Mouse (Mus musculus) myocyte (in vitro differentiated cells): Measurements from ENCODE around the gene Adrm1. TPM values are rescaled to one million over a fixed set of nuclear protein-coding genes. Genes with fewer than 3 reads are reported as not detected.

ENCODE experiments used
- H3K27me3 ChIP-seq: one replicate; pipeline ENCODE4 v1.6.1; 2011; ENCODE audit not compliant: control insufficient read depth, insufficient read depth, insufficient read length
- H3K36me3 ChIP-seq: one replicate; pipeline ENCODE4 v1.6.1; 2011; ENCODE audit not compliant: control insufficient read depth, insufficient read depth
- H3K4me2 ChIP-seq: one replicate; pipeline ENCODE4 v1.6.1; 2011; ENCODE audit warnings: low read depth, control low read depth
- H3K4me3 ChIP-seq: one replicate; pipeline ENCODE4 v1.5.1; 2011; ENCODE audit warnings: mild to moderate bottlenecking, control low read depth, moderate library complexity
- H3K79me2 ChIP-seq: one replicate; pipeline ENCODE4 v1.6.1; 2011; ENCODE audit not compliant: control insufficient read depth, insufficient read depth
- H3ac ChIP-seq: one replicate; pipeline ENCODE4 v1.6.1; 2011; ENCODE audit not compliant: control insufficient read depth, insufficient read length
- CEBPB ChIP-seq: IDR thresholded peaks from 2 replicates; pipeline ENCODE4 v1.6.1; 2011; ENCODE audit warnings: mild to moderate bottlenecking, moderate library complexity; ENCODE audit not compliant: poor library complexity, insufficient read depth, severe bottlenecking
- E2F4 ChIP-seq: IDR thresholded peaks from one replicate; pipeline ENCODE4 v1.6.1; 2011; ENCODE audit warnings: mild to moderate bottlenecking, control low read depth, moderate library complexity; ENCODE audit not compliant: insufficient read depth
- MAX ChIP-seq: IDR thresholded peaks from one replicate; pipeline ENCODE4 v1.6.1; 2011; ENCODE audit warnings: low read depth, mild to moderate bottlenecking, control low read depth
- MYOD1 ChIP-seq, 3 experiments: IDR thresholded peaks; one replicate each; pipeline ENCODE4 v1.6.1; 2011; ENCODE audit warnings: control low read depth in 2 of 3, low read depth in 2 of 3, mild to moderate bottlenecking in 2 of 3, moderate library complexity in 1 of 3; ENCODE audit not compliant: insufficient read length in 2 of 3, control insufficient read depth in 1 of 3
- MYOG ChIP-seq, 3 experiments: IDR thresholded peaks; one replicate each; pipeline ENCODE4 v1.6.1; 2011; ENCODE audit warnings: control low read depth in 2 of 3, low read depth in 2 of 3, mild to moderate bottlenecking in 2 of 3; ENCODE audit not compliant: insufficient read length in 2 of 3, control insufficient read depth in 1 of 3, insufficient read depth in 1 of 3
- POLR2A ChIP-seq: IDR thresholded peaks from one replicate; pipeline ENCODE4 v1.6.1; 2011; ENCODE audit warnings: low read depth, mild to moderate bottlenecking, control low read depth, moderate library complexity; ENCODE audit not compliant: insufficient read length
- POLR2AphosphoS2 ChIP-seq: IDR thresholded peaks from one replicate; pipeline ENCODE4 v1.6.1; 2011; ENCODE audit warnings: low read depth, control low read depth; ENCODE audit not compliant: insufficient read length
- REST ChIP-seq: IDR thresholded peaks from one replicate; pipeline ENCODE4 v1.6.1; 2011; ENCODE audit warnings: mild to moderate bottlenecking, control low read depth, moderate library complexity; ENCODE audit not compliant: insufficient read depth, insufficient read length
- SRF ChIP-seq: IDR thresholded peaks from one replicate; pipeline ENCODE4 v1.6.1; 2011; ENCODE audit warnings: low read depth; ENCODE audit not compliant: control insufficient read depth, insufficient read length
- TCF12 ChIP-seq: IDR thresholded peaks from one replicate; pipeline ENCODE4 v1.6.1; 2011; ENCODE audit warnings: mild to moderate bottlenecking, control low read depth; ENCODE audit not compliant: poor library complexity, insufficient read depth, severe bottlenecking
- TCF3 ChIP-seq: IDR thresholded peaks from one replicate; pipeline ENCODE4 v1.6.1; 2011; ENCODE audit warnings: low read depth, control low read depth; ENCODE audit not compliant: insufficient read length
- USF1 ChIP-seq: IDR thresholded peaks from one replicate; pipeline ENCODE4 v1.6.1; 2011; ENCODE audit warnings: low read depth, mild to moderate bottlenecking, control low read depth, moderate library complexity
- polyA plus RNA-seq: library from polyadenylated mRNA; unstranded; fragments of >200 nt; fragmentation: generic; extraction: Trizol; gene quantifications from one replicate; pipeline ENCODE4 v1.2.1, GENCODE M21; 2012; ENCODE audit warnings: missing spikeins

Gene Adrm1
- polyA plus RNA-seq: 188 TPM

DNA sequence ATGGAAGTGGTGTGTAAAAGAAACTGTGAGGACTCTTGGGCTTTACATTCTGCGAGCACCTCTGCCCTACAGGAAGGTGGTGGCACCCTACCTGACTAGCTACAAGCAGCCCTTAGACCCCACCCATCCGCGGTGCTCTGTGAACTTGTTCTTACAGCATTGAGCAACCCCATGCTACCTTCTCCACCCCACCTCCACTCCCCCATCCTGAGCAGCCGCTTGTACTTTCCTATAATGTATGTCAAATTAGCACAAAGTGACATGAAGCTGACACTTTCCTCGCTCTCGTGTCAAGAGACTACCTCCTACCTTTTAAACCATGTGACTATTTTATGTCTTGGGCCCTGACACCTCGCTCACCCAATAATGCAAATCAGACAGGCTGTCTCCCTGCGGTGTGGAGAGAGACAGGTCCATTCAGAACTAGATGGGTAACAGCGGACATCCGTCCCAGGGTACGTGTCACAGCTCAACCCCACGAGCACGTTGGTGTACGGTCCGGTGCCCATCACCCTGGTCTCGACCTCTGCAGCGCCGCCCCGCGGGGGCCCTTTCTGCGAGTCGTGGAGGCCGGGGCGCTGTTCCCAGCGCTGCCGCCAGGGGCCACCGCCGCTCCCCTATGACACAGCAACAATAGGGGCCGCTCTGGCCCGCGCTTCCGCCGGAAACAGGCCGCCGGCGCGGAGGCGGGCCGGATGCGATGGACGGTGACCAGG, at the start of gene Adrm1:
Gene Adrm1, plus strand, starts transcription at position 680 of the 716 bp plus-strand sequence.
- no peaks in the 10 kb centered on the region for H3K36me3 ChIP-seq
- peak within 1 kb of the TSS; percentile 99 for H3K4me2 ChIP-seq
- peak within 1 kb of the TSS; percentile 66 for H3ac ChIP-seq
- peaks cover 27% of the 10 kb centered on the region for H3K79me2 ChIP-seq
- H3K4me3 ChIP-seq: peak within 1 kb of the TSS; percentile 52
- TF ChIP-seq POLR2AphosphoS2 (peak; percentile 81), TCF3 (no peak)
- H3K27me3 ChIP-seq: no peaks in the 10 kb centered on the region

DNA sequence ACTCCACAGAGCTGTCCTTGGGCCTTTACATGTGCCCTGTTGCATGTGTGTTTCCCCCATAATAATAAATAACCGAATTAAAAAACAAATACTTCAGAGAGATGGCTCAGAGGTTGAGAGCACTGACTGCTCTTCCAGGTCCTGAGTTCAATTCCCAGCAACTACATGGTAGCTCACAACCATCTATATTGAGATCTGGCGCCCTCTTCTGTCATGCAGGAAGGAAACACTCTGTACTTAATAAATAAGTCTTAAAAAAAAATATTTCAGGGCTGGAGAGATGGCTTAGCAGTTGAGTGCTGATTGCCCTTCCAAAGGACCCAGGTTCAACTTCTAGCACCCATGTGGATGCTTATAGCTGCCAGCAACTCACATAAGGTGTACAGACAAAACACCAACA, 47.1 kb upstream of the Adrm1 start:
- Histone ChIP-seq H3K36me3 (peaks cover 4% of the 10 kb centered on the region), H3K79me2 (peaks cover 49% of the 10 kb centered on the region), H3ac (no peak overlapping the region), H3K4me2 (no peak overlapping the region), H3K27me3 (no peaks in the 10 kb centered on the region), H3K4me3 (no peak overlapping the region)
- no peak for TF ChIP-seq TCF3
- no peak for TF ChIP-seq MAX

DNA sequence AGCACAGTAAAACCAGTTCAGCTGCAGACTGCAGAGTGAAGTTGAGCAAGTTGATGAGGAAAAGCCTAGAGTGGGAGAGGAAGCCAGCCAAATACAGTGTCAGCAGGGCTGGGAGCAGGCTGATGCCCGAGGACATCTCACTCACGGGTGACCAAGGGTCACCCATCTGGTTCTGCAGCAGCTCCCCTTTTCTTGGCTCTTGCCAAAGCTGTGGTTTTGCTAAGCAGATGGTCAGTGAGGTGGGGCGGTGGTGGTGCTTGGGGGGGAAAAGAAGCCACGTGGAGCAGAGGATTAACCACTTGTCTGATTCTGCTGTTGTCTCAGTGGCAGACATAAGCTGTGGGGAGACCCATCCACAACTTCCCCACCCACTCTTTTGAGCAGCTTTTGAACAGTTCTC, 45.1 kb upstream of the Adrm1 start:
- no peak overlapping the region for H3K4me3 ChIP-seq
- peaks cover 38% of the 10 kb centered on the region for H3K79me2 ChIP-seq
- no peak overlapping the region for H3ac ChIP-seq
- no peaks in the 10 kb centered on the region for H3K27me3 ChIP-seq
- TF ChIP-seq POLR2A (no peak), MYOG (IDR thresholded peaks at IDR 0.05; ENCODE audit: control insufficient read depth in 1 of 3, insufficient read depth in 1 of 3, insufficient read length in 2 of 3, low read depth in 2 of 3) (peak; percentile 43 to 92 (median 79)), MYOD1 (IDR thresholded peaks at IDR 0.05; ENCODE audit: control insufficient read depth in 1 of 3, insufficient read length in 2 of 3, low read depth in 2 of 3) (peak in 2 of 3 experiments; percentile 63 to 86), CEBPB (no peak), SRF (no peak), REST (no peak), POLR2AphosphoS2 (no peak), USF1 (peak; percentile 80), TCF3 (peak; percentile 32), TCF12 (peak; percentile 76), MAX (peak; percentile 41), E2F4 (no peak)
- H3K36me3 ChIP-seq: peaks cover 4% of the 10 kb centered on the region
- peak overlapping the region; percentile 66 for H3K4me2 ChIP-seq

DNA sequence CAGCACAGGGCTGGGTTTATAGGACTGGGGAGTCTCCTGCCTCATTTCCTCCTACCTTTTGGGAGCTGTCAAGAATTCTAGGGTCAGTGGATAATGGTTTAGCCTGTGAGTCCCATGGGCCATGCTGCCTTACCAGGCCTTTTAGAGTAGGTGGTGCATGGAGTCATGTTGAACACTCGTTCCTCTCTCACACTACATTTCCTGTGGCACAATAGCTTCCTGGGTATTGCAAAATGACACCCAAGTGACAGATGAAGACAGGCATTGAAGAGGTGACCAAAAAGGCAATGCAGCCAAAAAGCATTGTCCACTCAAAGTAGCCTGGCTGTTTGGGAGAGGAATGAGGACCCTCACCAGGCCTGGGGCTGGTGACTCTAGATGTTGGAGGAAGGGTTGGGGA, 43.6 kb upstream of the Adrm1 start:
- no peak overlapping the region for H3ac ChIP-seq
- H3K36me3 ChIP-seq: peaks cover 4% of the 10 kb centered on the region
- H3K79me2 ChIP-seq: peaks cover 49% of the 10 kb centered on the region
- H3K4me3 ChIP-seq: no peak overlapping the region
- no peak for TF ChIP-seq TCF3
- no peak for TF ChIP-seq SRF
- TF ChIP-seq E2F4: no peak
- no peak for TF ChIP-seq CEBPB
- TF ChIP-seq POLR2A: no peak
- no peak for TF ChIP-seq MYOD1 (IDR thresholded peaks at IDR 0.05; ENCODE audit: control insufficient read depth in 1 of 3, insufficient read length in 2 of 3, low read depth in 2 of 3)
- TF ChIP-seq REST: no peak
- TF ChIP-seq MYOG (IDR thresholded peaks at IDR 0.05; ENCODE audit: control insufficient read depth in 1 of 3, insufficient read depth in 1 of 3, insufficient read length in 2 of 3, low read depth in 2 of 3): no peak
- no peak for TF ChIP-seq POLR2AphosphoS2
- TF ChIP-seq MAX: no peak
- TF ChIP-seq USF1: no peak
- TF ChIP-seq TCF12: no peak
- H3K4me2 ChIP-seq: no peak overlapping the region
- H3K27me3 ChIP-seq: no peaks in the 10 kb centered on the region

DNA sequence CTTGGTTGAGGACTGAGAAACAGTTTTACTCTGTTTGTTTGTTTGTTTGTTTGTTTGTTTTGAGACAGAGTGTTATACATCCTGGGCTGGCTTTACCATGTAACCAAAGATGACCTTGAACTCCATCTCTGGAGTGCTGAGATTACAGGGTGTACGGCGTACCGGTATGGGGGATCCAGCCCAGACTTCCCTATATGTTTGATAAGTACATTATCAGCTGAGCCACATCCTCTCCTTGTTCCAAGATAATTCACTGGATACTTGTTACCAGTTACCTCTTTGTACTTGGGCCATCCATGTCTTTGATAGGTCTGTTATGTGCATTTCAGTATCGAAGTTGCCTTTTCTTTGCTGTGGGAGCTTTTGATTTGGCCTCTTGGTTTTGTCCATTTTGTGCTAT, 38.1 kb upstream of the Adrm1 start:
- no peak overlapping the region for H3ac ChIP-seq
- TF ChIP-seq TCF12 (no peak), CEBPB (no peak), POLR2A (no peak), E2F4 (no peak), TCF3 (no peak), MAX (no peak), SRF (no peak), REST (no peak), MYOD1 (IDR thresholded peaks at IDR 0.05; ENCODE audit: control insufficient read depth in 1 of 3, insufficient read length in 2 of 3, low read depth in 2 of 3) (no peak), MYOG (IDR thresholded peaks at IDR 0.05; ENCODE audit: control insufficient read depth in 1 of 3, insufficient read depth in 1 of 3, insufficient read length in 2 of 3, low read depth in 2 of 3) (no peak), POLR2AphosphoS2 (no peak), USF1 (no peak)
- peaks cover 34% of the 10 kb centered on the region for H3K79me2 ChIP-seq
- no peak overlapping the region for H3K4me3 ChIP-seq
- no peaks in the 10 kb centered on the region for H3K27me3 ChIP-seq
- no peak overlapping the region for H3K4me2 ChIP-seq
- H3K36me3 ChIP-seq: peaks cover under 1% of the 10 kb centered on the region
